Mouse (Mus musculus) hindbrain, embryonic 11.5 days (tissue): ENCODE measurements around the gene Nup98. TPM values are rescaled to one million over a fixed set of nuclear protein-coding genes. Genes with fewer than 3 reads are reported as not detected.

Experiments
- ATAC-seq: fragments of 200-750 bp; cut with Nextera tagmentation; 2 replicates; pipeline ENCODE4 v1.8.0; 2017; ENCODE audit warnings: mild to moderate bottlenecking, moderate TSS enrichment, moderate library complexity; ENCODE audit not compliant: low FRiP score
- DNase-seq: peaks from one replicate; pipeline ENCODE4 v3.0.0-alpha.2; 2015; ENCODE audit warnings: low spot score
- H3K27ac ChIP-seq: fragments of 300-500 bp; sonication (generic); 2 replicates; pipeline ENCODE4 v1.5.1; 2014; ENCODE audit warnings: mild to moderate bottlenecking, low read depth, low read length
- H3K27me3 ChIP-seq: fragments of 300-500 bp; sonication (generic); 2 replicates; pipeline ENCODE4 v1.6.1; 2014; ENCODE audit warnings: mild to moderate bottlenecking, low read length, moderate library complexity, mixed read lengths; ENCODE audit not compliant: control insufficient read depth, insufficient read depth
- H3K36me3 ChIP-seq: fragments of 300-500 bp; sonication (generic); 2 replicates; pipeline ENCODE4 v1.6.1; 2014; ENCODE audit warnings: mild to moderate bottlenecking, low read length, moderate library complexity, mixed read lengths; ENCODE audit not compliant: control insufficient read depth, insufficient read depth
- H3K4me1 ChIP-seq: fragments of 300-500 bp; sonication (generic); replicated peaks from 2 replicates; pipeline ENCODE4 v1.6.1; 2014; ENCODE audit warnings: low read length, mixed read lengths; ENCODE audit not compliant: control insufficient read depth, insufficient read depth
- H3K4me2 ChIP-seq: fragments of 300-500 bp; sonication (generic); replicated peaks from 2 replicates; pipeline ENCODE4 v1.6.1; 2014; ENCODE audit warnings: mild to moderate bottlenecking, low read depth, low read length
- H3K4me3 ChIP-seq: fragments of 300-500 bp; sonication (generic); 2 replicates; pipeline ENCODE4 v1.5.1; 2014; ENCODE audit warnings: low read depth, low read length
- H3K9ac ChIP-seq: fragments of 300-500 bp; sonication (generic); 2 replicates; pipeline ENCODE4 v1.6.1; 2014; ENCODE audit warnings: low read depth, low read length
- H3K9me3 ChIP-seq: fragments of 300-500 bp; sonication (generic); 2 replicates; pipeline ENCODE4 v1.6.1; 2016; ENCODE audit warnings: low read length; ENCODE audit not compliant: control insufficient read depth
- WGBS: fragments of 180-500 bp; shearing (Covaris S2); extraction: QIAGEN DNeasy Blood & Tissue Kit; methylation state at CpG from one replicate; pipeline ENCODE4 v1.1.7; 2014; 5-methylcytosine and 5-hydroxymethylcytosine counted together
- polyA plus RNA-seq: library from polyadenylated mRNA; unstranded; fragments of >200 nt; fragmentation: Nextera tagmentation; extraction: Ambion mirVana; gene quantifications from 2 replicates; pipeline ENCODE4 v1.2.1, GENCODE M21; 2014

Nup98 gene
- polyA plus RNA-seq, 1 experiment from 2014 or later: 42.1 TPM

- Histone ChIP-seq H3K4me1 (peaks cover 8% of the 10 kb centered on the region), H3K9ac (no peak overlapping the region), H3K9me3 (no peaks in the 10 kb centered on the region), H3K4me3 (no peak overlapping the region), H3K27me3 (no peaks in the 10 kb centered on the region), H3K4me2 (no peak overlapping the region), H3K36me3 (no peaks in the 10 kb centered on the region), H3K27ac (no peak overlapping the region)
- ATAC-seq (no peak), DNase-seq (no peak)
- 92% methylated on average over 2 of the region's 2 CpGs for WGBS
These were observed 106.4 kb downstream of the Nup98 start for GRCm38 (mm10) chr7:102103555-102103954.

- DNase-seq (no peak), ATAC-seq (peak; percentile 6; the same call in 1 of the 2 replicates)
- H3K27me3 ChIP-seq: no peaks in the 10 kb centered on the region
- no peak overlapping the region for H3K27ac ChIP-seq
- H3K9me3 ChIP-seq: no peaks in the 10 kb centered on the region
- WGBS: 48% methylated on average over 6 of the region's 6 CpGs
- H3K36me3 ChIP-seq: no peaks in the 10 kb centered on the region
- H3K4me2 ChIP-seq: no peak overlapping the region
- H3K4me1 ChIP-seq: peaks cover 8% of the 10 kb centered on the region
- H3K9ac ChIP-seq: no peak overlapping the region
- no peak overlapping the region for H3K4me3 ChIP-seq
These were observed 107.3 kb downstream of the Nup98 start for GRCm38 (mm10) chr7:102102696-102103095.

- no peaks in the 10 kb centered on the region for H3K36me3 ChIP-seq
- H3K9me3 ChIP-seq: no peaks in the 10 kb centered on the region
- no peak overlapping the region for H3K9ac ChIP-seq
- 45% methylated on average over 8 of the region's 8 CpGs for WGBS
- ATAC-seq (peak; percentile 34; the same call in 1 of the 2 replicates), DNase-seq (peak; percentile 32)
- no peaks in the 10 kb centered on the region for H3K27me3 ChIP-seq
- no peak overlapping the region for H3K4me3 ChIP-seq
- H3K4me1 ChIP-seq: peaks cover 8% of the 10 kb centered on the region
- no peak overlapping the region for H3K4me2 ChIP-seq
- H3K27ac ChIP-seq: 0 out of 2 replicates have a peak overlapping the region, but pooled peaks have one; percentile 18
These were observed 107.7 kb downstream of the Nup98 start for GRCm38 (mm10) chr7:102102241-102102640.

GRCm38 (mm10) chr7:102101487-102101886 is 108.5 kb downstream of the Nup98 start, which contains the start of gene Art1:
Gene Art1, plus strand, starts transcription at chr7:102101743.
- Histone ChIP-seq H3K4me2 (no peak within 1 kb of the TSS), H3K9ac (no peak within 1 kb of the TSS), H3K4me3 (no peak within 1 kb of the TSS), H3K27ac (0 out of 2 replicates have a peak within 1 kb of the TSS, but pooled peaks have one; percentile 18), H3K9me3 (no peaks in the 10 kb centered on the region), H3K4me1 (peaks cover 8% of the 10 kb centered on the region), H3K36me3 (no peaks in the 10 kb centered on the region), H3K27me3 (no peaks in the 10 kb centered on the region)
- 30% methylated on average over 5 of the region's 5 CpGs for WGBS
- no peak for ATAC-seq
- peak; percentile 16 for DNase-seq

- ATAC-seq: no peak
- peaks cover 8% of the 10 kb centered on the region for H3K4me1 ChIP-seq
- no peak overlapping the region for H3K4me3 ChIP-seq
- no peaks in the 10 kb centered on the region for H3K9me3 ChIP-seq
- no peaks in the 10 kb centered on the region for H3K27me3 ChIP-seq
- H3K36me3 ChIP-seq: no peaks in the 10 kb centered on the region
- H3K27ac ChIP-seq: no peak overlapping the region
- WGBS: 67% methylated on average over 5 of the region's 5 CpGs
- H3K9ac ChIP-seq: no peak overlapping the region
- DNase-seq: no peak
- H3K4me2 ChIP-seq: no peak overlapping the region
These were observed 109.1 kb downstream of the Nup98 start for GRCm38 (mm10) chr7:102100868-102101267.

- Histone ChIP-seq H3K9ac (peak overlapping the region; percentile 40; the same call in 1 of the 2 replicates), H3K9me3 (no peaks in the 10 kb centered on the region), H3K4me1 (peaks cover 8% of the 10 kb centered on the region), H3K27ac (no peak overlapping the region), H3K4me2 (peak overlapping the region; percentile 58), H3K36me3 (no peaks in the 10 kb centered on the region), H3K4me3 (peak overlapping the region; percentile 22), H3K27me3 (no peaks in the 10 kb centered on the region)
- 6% methylated on average over 30 of the region's 30 CpGs for WGBS
- peak; percentile 79 for ATAC-seq
- DNase-seq: peak; percentile 62
These were observed 110.0 kb downstream of the Nup98 start for GRCm38 (mm10) chr7:102099760-102100661.

- Histone ChIP-seq H3K4me1 (no peaks in the 10 kb centered on the region), H3K27ac (no peak overlapping the region), H3K4me2 (no peak overlapping the region), H3K36me3 (no peaks in the 10 kb centered on the region), H3K9me3 (no peaks in the 10 kb centered on the region), H3K4me3 (no peak overlapping the region), H3K9ac (no peak overlapping the region), H3K27me3 (no peaks in the 10 kb centered on the region)
- DNase-seq: no peak
- ATAC-seq: no peak
- WGBS: 93% methylated on average over 4 of the region's 4 CpGs
These were observed 122.6 kb downstream of the Nup98 start for GRCm38 (mm10) chr7:102087336-102087735.

- H3K4me2 ChIP-seq: no peak overlapping the region
- H3K9me3 ChIP-seq: no peaks in the 10 kb centered on the region
- 93% methylated on average over 26 of the region's 26 CpGs for WGBS
- H3K36me3 ChIP-seq: peaks cover 6% of the 10 kb centered on the region; the same call in 1 of the 2 replicates
- H3K4me1 ChIP-seq: no peaks in the 10 kb centered on the region
- no peak overlapping the region for H3K4me3 ChIP-seq
- no peak for DNase-seq
- no peak for ATAC-seq
- H3K27ac ChIP-seq: no peak overlapping the region
- no peaks in the 10 kb centered on the region for H3K27me3 ChIP-seq
- H3K9ac ChIP-seq: no peak overlapping the region
These were observed 125.8 kb downstream of the Nup98 start for GRCm38 (mm10) chr7:102084041-102084696.
